Mouse (Mus musculus): Measurements from ENCODE around the gene B4galnt1. TPM values are rescaled to one million over a fixed set of nuclear protein-coding genes. Genes with fewer than 3 reads are reported as not detected.
"Not testable (repeated sequence)": the region's sequence is repeated elsewhere in the genome, so short reads cannot be mapped to it uniquely, and the experiment has no call there.

The B4galnt1 gene
- total RNA-seq, 2 experiments from 2014 or later: 1.5 to 1.9 TPM

DNA sequence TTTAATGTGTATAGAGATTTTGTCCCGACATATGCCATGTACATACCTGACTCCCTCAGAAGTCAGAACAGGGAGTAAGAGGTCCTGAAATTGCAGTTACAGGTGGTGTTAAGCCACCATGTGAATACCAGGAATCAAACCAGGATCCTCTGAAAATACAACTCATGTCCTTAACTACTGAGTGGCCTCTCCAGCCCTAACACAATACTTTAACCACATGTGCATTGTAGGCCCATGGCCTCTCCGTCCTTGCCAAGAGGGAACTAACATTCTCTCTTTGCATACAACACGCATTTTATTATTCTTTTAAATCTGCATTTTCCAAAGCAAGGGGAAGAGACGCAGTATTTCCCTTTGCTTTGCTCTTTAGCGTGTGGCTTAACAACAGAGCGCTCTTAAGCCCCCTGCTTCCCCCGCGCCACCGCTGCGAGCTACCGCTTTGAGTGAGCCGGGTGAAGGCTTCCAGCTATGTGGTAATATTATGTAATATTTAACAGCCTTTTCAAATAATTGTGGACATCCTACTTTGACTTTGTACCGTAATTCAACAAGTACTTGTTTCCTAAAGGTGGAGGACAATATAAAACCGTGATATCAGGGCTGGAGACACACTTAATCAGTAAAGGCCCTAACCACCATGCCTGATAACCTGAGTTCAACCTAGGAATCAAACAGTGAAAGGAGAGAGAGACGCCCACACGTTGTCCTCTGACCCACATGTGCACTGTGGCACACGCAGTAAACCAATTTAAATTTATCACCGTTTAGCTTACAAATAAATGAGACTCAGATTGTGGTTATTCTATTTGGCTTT is 26.5 kb upstream of the B4galnt1 start:
- intact Hi-C loops (cut with DNase I; ENCODE audit: low total_unique reads): no loop called here
- DNase-seq: no peak

GRCm38 (mm10) chr10:127140971-127141370 is 24.1 kb upstream of the B4galnt1 start:
- DNase-seq: no peak
- intact Hi-C loops (cut with DNase I; ENCODE audit: low total_unique reads): no loop called here

- intact Hi-C loops (cut with DNase I; ENCODE audit: low total_unique reads): no loop called here
- no peak for DNase-seq
These were observed 23.5 kb upstream of the B4galnt1 start for GRCm38 (mm10) chr10:127141500-127141899.

GRCm38 (mm10) chr10:127143228-127143627 is 21.8 kb upstream of the B4galnt1 start:
- intact Hi-C loops (cut with DNase I; ENCODE audit: low total_unique reads): no loop called here
- no peak for DNase-seq

GRCm38 (mm10) chr10:127144536-127144935 is 20.5 kb upstream of the B4galnt1 start:
- intact Hi-C loops (cut with DNase I; ENCODE audit: low total_unique reads): no loop called here
- no peak for DNase-seq

DNA sequence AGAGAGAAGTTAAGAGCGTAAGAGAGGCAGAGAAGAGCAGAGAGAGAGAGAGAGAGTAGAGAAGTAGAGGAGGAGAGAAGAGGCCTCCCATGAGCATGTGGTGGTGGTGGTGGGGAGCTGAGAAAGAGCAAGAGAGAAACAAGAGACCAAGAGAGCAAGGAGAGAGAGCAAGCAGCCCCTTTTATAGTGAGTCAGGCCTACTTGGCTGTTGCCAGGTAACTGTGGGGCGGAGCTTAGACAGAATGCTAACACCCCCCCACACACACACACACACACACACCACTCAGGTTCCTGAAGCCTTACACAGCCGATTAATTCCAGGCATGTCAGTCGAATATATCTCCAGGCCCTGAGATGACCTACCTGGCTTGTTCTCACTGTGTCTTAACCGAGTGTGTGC is 19.7 kb upstream of the B4galnt1 start:
- intact Hi-C loops (cut with DNase I; ENCODE audit: low total_unique reads): no loop called here
- no peak for DNase-seq

DNA sequence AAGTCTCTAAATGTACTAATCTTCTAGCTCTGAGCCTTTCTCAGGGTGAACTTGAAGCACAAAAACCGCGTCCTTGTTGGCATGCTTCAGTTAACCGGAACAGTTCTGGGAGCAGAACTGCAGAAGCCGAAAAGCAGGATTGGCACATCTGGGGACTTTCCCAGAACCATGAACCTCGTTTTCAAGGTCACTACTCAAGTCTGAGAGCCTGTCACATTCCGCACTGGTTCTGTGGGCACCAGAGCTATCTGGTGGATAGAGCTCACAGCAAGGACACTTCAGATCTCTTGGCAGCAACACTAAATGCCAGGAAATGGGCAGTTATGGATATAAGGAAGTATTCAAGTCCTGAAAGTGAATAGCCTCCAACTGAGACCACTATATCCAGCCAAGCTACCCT is 17.9 kb upstream of the B4galnt1 start:
- no peak for DNase-seq
- intact Hi-C loops (cut with DNase I; ENCODE audit: low total_unique reads): no loop called here

DNA sequence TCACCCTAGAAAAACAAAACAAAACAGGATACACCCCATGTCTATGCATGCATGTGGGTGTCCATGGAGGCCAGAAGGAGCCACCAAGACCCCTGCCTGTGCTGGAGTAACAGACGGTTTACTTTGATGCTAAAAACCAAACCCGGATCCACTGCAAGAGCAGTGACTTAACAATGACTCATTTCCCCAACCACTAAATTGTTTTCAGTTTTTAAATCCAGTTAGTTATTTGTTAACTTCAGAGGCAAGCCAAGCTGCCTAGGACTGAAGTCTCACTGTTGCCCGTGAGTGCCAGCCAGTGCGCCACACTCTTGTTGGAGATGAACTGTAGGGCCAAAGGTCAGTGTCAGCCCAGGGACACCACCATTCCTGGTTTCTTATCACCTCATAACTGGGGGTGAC is 14.6 kb upstream of the B4galnt1 start:
- no peak for DNase-seq
- intact Hi-C loops (cut with DNase I; ENCODE audit: low total_unique reads): no loop called here

GRCm38 (mm10) chr10:127151233-127151632 is 13.8 kb upstream of the B4galnt1 start:
- intact Hi-C loops (cut with DNase I; ENCODE audit: low total_unique reads); DNase-seq: not testable (repeated sequence)

DNA sequence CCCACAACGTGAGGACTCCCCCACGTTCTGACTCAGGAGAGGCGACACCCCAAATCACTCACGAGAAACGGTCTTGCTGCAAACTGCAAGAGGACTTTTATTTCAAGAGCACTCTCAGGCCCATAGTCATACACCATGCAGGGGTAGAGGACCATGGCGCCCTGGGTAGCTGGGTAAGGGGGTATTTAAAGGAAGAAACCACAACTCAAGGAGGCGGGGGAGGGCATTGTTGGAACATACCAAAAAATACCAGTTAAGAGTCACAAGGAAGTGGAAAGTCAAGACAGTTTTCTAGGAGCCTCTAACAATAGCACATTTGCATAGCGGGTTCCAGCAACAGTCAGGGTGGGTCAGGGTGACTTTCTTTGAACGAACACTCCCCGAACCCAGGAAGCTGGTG is 12.5 kb upstream of the B4galnt1 start:
- intact Hi-C loops (cut with DNase I; ENCODE audit: low total_unique reads); DNase-seq: not testable (repeated sequence)

- no peak for DNase-seq
- intact Hi-C loops (cut with DNase I; ENCODE audit: low total_unique reads): no loop called here
These were observed 11.7 kb upstream of the B4galnt1 start for GRCm38 (mm10) chr10:127153323-127153722.

DNA sequence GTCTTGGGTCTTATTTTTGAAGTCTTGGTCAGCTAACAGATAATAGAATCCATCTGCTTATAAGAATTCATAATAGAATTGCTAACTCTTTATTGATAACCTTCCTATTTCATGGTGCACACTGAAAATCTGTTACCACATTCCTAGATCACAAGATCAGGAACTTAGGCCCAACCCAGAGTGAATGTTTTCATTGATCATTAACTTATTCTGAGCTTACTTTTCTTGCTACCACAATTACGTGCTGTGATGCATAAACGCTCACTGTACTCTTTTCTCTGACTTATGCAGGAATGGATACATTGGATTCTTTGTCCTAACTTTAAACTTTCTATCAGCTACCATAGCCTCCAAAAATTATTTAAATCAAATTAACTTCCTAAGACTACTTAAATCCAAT is 10.8 kb upstream of the B4galnt1 start:
- DNase-seq: no peak
- intact Hi-C loops (cut with DNase I; ENCODE audit: low total_unique reads): no loop called here

GRCm38 (mm10) chr10:127154652-127155051 is 10.4 kb upstream of the B4galnt1 start:
- no peak for DNase-seq
- intact Hi-C loops (cut with DNase I; ENCODE audit: low total_unique reads): no loop called here

- intact Hi-C loops (cut with DNase I; ENCODE audit: low total_unique reads): no loop called here
- DNase-seq: no peak
These were observed 8.9 kb upstream of the B4galnt1 start for GRCm38 (mm10) chr10:127156089-127156488.

GRCm38 (mm10) chr10:127156511-127156910 is 8.5 kb upstream of the B4galnt1 start:
- DNase-seq: no peak
- intact Hi-C loops (cut with DNase I; ENCODE audit: low total_unique reads): no loop called here

GRCm38 (mm10) chr10:127158471-127158870 is 6.6 kb upstream of the B4galnt1 start:
- intact Hi-C loops (cut with DNase I; ENCODE audit: low total_unique reads): no loop called here

DNA sequence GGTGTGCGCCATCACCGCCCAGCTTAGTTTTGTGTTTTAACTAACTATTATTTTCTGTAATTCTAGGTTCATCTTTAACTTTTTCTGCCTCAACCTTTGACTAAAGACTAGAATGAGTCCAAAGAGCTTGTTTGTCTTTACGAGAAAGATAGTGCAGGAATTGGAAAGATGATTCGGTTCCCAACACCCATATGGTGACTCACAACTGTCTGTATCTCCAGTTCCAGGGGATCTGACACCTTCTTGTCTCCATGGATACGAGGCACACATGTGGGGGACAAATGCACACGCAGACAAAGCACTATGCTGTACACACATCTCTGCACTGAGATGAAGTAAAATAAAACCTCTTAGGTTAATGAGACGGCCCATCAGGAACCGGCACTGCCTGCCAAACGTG is 4.9 kb upstream of the B4galnt1 start:
- intact Hi-C loops (cut with DNase I; ENCODE audit: low total_unique reads): no loop called here
- no peak for DNase-seq

More at GRCm38 (mm10) chr10:127158471-127158870, 6.6 kb upstream of the B4galnt1 start:
- DNase-seq: no peak

GRCm38 (mm10) chr10:127160728-127161127 is 4.3 kb upstream of the B4galnt1 start:
- no peak for DNase-seq
- intact Hi-C loops (cut with DNase I; ENCODE audit: low total_unique reads): no loop called here

DNA sequence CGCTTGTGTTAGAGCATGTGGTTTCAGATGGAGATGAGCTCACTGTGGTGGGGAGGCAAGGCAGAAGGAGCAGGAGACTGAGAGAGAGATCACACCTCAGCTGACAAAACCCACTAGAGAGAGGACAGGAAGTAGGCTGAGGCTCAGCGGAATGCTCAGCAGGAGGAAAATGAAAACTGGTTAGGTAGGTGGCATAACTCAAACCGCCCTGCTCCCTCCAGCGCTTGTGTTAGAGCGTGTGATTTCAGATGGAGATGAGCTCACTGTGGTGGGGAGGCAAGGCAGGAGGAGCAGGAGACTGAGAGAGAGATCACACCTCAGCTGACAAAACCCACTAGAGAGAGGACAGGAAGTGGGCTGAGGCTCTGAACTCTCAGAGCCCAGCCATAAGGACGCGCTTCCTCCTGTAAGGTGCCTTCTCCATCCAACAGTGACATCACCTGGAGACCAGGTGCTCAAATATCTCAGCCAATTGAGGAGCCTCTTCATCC is 2.2 kb upstream of the B4galnt1 start:
- intact Hi-C loops (cut with DNase I; ENCODE audit: low total_unique reads); DNase-seq: not testable (repeated sequence)

DNA sequence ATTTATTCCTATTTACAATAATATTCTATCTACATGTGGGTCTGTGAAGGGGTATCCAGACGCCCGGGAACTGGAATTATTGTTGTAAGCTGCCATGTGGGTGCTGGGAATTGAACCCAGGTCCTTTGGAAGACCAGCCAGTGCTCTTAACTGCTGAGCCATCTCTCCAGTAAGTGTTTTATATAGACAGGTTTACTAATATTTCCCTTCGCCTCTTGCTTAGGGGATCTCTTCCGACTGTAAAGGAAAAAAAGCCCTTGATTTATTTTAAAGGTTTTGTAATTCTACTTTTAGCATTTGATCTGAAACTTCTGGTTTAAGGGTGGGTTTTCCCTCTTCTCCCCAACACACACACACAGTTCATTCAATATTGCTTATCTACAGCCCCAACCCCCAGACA is 835 bp upstream of the B4galnt1 start:
- intact Hi-C loops (cut with DNase I; ENCODE audit: low total_unique reads): no loop called here
- DNase-seq: no peak

DNA sequence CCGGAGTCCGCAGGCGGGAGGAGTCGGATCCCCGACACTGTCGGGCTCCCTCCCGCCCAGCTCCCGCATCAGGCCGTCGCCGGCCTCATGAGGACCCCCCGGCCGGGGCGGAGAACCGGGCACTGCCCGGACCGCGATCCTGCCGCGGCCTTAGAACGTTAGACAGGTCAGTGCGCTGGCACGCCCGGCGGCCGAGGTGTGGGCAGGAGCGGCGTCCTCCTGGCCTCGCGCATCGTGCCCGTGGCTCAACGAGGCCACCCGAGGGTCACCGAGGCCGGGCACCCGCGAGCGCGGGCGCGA is 279 bp downstream of the B4galnt1 start:
- intact Hi-C loops (cut with DNase I; ENCODE audit: low total_unique reads): no loop called here
- DNase-seq: no peak
